Mouse (Mus musculus): ENCODE measurements around the gene Trim17. TPM values are rescaled to one million over a fixed set of nuclear protein-coding genes. Genes with fewer than 3 reads are reported as not detected.

Trim17 gene
- total RNA-seq, 1 experiment from 2014 or later = not detected

GRCm38 (mm10) chr11:58979183-58979582 is 24.7 kb downstream of the Trim17 start:
- ATAC-seq (replicated peaks in 1 of 2; ENCODE audit: insufficient read depth in 1 of 2, low FRiP score in 2 of 2, low TSS enrichment in 1 of 2, low read depth in 1 of 2, poor library complexity in 2 of 2, severe bottlenecking in 2 of 2) = no peak

- peak in 1 of 2 experiments; percentile 23; a peak in 1 of 4 replicates for ATAC-seq (replicated peaks in 1 of 2; ENCODE audit: insufficient read depth in 1 of 2, low FRiP score in 2 of 2, low TSS enrichment in 1 of 2, low read depth in 1 of 2, poor library complexity in 2 of 2, severe bottlenecking in 2 of 2)
Measured at GRCm38 (mm10) chr11:58979661-58980060, 25.2 kb downstream of the Trim17 start.

- no peak for ATAC-seq (replicated peaks in 1 of 2; ENCODE audit: insufficient read depth in 1 of 2, low FRiP score in 2 of 2, low TSS enrichment in 1 of 2, low read depth in 1 of 2, poor library complexity in 2 of 2, severe bottlenecking in 2 of 2)
Measured at GRCm38 (mm10) chr11:58980381-58980990, 26.0 kb downstream of the Trim17 start.

DNA sequence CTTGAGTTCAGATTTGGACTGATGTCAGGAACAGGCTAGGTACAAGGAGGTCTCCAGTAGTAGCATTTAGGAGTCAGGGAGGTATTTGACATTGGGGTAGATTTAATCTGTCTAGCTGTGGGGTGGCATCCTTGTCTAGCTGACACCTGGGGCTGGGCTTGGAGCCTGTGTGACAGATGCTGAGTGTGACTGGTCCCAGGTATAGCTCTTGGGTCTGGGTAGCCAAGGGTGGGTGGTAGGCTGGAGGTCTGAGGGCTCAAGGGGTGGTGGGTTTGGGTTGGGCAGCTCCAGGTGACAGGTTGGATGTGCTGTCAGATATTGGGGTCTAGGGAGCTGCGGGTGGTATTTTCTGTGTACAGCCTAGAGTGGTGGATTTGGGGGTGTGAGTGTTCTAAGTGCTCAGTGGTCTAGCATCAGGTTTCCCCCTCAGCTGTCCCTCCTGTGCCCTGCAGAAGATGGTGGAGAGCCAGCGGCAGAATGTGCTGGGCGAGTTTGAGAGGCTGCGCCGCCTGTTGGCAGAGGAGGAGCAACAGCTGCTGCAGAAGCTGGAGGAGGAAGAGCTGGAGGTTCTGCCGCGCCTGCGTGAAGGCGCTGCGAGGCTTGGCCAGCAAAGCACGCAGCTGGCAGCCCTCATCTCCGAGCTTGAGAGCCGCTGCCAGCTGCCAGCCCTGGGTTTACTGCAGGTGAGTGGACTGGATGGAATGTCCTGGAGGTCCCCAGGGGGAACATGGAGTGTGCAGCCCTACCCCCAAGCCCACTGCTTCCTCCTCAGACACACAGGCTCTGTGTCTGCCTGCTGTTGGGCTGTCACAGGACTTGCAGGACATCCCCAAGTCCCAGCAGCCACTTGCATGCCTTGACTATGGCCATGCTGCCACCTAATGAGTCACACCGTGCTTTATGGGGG is 27.3 kb downstream of the Trim17 start:
- peak; percentile 29 to 36; a peak in 2 of 4 replicates for ATAC-seq (replicated peaks in 1 of 2; ENCODE audit: insufficient read depth in 1 of 2, low FRiP score in 2 of 2, low TSS enrichment in 1 of 2, low read depth in 1 of 2, poor library complexity in 2 of 2, severe bottlenecking in 2 of 2)

- peak; percentile 33 to 47; a peak in 3 of 4 replicates for ATAC-seq (replicated peaks in 1 of 2; ENCODE audit: insufficient read depth in 1 of 2, low FRiP score in 2 of 2, low TSS enrichment in 1 of 2, low read depth in 1 of 2, poor library complexity in 2 of 2, severe bottlenecking in 2 of 2)
Measured at GRCm38 (mm10) chr11:58982471-58983097, 28.1 kb downstream of the Trim17 start.

GRCm38 (mm10) chr11:58983691-58984341 is 29.3 kb downstream of the Trim17 start:
- ATAC-seq (replicated peaks in 1 of 2; ENCODE audit: insufficient read depth in 1 of 2, low FRiP score in 2 of 2, low TSS enrichment in 1 of 2, low read depth in 1 of 2, poor library complexity in 2 of 2, severe bottlenecking in 2 of 2) = no peak

DNA sequence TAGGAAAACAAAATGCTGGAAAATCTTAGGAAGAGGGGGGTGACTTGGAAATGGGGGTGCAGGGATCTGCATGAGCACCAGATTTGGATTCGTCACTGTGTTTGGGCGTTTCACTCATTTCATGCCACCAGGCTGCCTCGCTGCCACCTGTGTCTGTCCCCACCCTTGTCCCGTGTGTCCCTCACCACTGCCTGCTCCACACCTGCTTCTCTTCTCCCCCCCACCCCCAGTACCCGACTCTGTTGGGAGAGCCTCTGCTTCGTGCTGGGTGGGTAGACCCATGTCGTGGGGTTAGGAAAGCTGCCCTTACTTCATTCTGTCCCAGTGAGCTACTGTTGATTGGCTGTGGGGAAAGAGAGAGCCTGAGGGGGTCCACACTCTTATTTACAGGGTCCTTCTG is 30.2 kb downstream of the Trim17 start:
- ATAC-seq (replicated peaks in 1 of 2; ENCODE audit: insufficient read depth in 1 of 2, low FRiP score in 2 of 2, low TSS enrichment in 1 of 2, low read depth in 1 of 2, poor library complexity in 2 of 2, severe bottlenecking in 2 of 2) = no peak

DNA sequence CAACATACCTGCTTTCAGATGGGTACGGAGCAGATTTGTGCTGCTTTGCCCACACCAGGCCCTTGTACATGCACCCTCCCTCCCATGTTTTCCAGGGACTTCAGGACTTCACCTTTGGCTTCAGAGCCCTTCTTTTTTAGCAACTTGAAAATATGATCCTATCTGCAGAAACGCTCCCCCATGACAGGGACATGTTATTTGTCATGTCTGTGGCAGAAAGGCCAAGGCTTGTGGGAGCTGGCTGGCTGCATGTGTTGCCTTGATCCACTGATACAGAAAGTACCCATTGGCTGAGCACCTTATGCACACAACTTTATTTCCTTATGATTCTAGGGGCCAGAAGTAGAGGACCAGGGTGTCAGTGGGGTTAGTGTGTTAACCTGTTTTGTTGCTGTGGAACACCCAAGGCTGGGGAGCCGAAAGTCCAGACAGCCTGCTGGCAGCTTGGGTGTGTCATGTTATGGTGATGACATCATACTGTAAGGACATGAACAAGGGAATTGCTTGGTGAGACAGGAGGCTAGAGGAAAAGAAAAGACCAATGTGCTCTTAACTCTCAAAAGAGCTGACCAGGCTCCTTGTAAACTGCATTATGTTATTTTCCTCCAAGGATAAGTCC is 30.9 kb downstream of the Trim17 start:
- ATAC-seq (replicated peaks in 1 of 2; ENCODE audit: insufficient read depth in 1 of 2, low FRiP score in 2 of 2, low TSS enrichment in 1 of 2, low read depth in 1 of 2, poor library complexity in 2 of 2, severe bottlenecking in 2 of 2) = no peak

GRCm38 (mm10) chr11:58989166-58989565 is 34.7 kb downstream of the Trim17 start:
- ATAC-seq (replicated peaks in 1 of 2; ENCODE audit: insufficient read depth in 1 of 2, low FRiP score in 2 of 2, low TSS enrichment in 1 of 2, low read depth in 1 of 2, poor library complexity in 2 of 2, severe bottlenecking in 2 of 2) = no peak

- no peak for ATAC-seq (replicated peaks in 1 of 2; ENCODE audit: insufficient read depth in 1 of 2, low FRiP score in 2 of 2, low TSS enrichment in 1 of 2, low read depth in 1 of 2, poor library complexity in 2 of 2, severe bottlenecking in 2 of 2)
Measured at GRCm38 (mm10) chr11:58990141-58990540, 35.7 kb downstream of the Trim17 start.

DNA sequence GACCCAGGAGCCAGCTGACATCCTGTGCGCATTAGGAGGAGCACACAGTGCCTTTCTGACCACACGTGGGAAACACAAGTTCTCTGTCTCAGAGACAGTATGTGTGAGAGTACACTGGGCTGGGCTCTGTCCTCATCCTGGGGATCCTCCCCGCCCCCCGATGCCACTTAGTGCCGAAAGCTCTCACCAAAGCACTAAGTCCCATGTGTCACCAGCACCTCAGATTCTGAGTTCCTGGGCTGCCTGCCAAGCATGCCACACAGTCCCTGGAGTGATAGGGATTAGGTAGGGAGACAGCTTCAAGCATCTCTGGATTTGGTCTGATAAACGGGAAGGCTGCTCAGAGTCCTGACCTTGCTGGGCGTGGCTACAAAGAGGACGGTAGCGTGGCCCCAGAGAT is 36.3 kb downstream of the Trim17 start:
- no peak for ATAC-seq (replicated peaks in 1 of 2; ENCODE audit: insufficient read depth in 1 of 2, low FRiP score in 2 of 2, low TSS enrichment in 1 of 2, low read depth in 1 of 2, poor library complexity in 2 of 2, severe bottlenecking in 2 of 2)

GRCm38 (mm10) chr11:58991911-58992310 is 37.4 kb downstream of the Trim17 start:
- no peak for ATAC-seq (replicated peaks in 1 of 2; ENCODE audit: insufficient read depth in 1 of 2, low FRiP score in 2 of 2, low TSS enrichment in 1 of 2, low read depth in 1 of 2, poor library complexity in 2 of 2, severe bottlenecking in 2 of 2)

DNA sequence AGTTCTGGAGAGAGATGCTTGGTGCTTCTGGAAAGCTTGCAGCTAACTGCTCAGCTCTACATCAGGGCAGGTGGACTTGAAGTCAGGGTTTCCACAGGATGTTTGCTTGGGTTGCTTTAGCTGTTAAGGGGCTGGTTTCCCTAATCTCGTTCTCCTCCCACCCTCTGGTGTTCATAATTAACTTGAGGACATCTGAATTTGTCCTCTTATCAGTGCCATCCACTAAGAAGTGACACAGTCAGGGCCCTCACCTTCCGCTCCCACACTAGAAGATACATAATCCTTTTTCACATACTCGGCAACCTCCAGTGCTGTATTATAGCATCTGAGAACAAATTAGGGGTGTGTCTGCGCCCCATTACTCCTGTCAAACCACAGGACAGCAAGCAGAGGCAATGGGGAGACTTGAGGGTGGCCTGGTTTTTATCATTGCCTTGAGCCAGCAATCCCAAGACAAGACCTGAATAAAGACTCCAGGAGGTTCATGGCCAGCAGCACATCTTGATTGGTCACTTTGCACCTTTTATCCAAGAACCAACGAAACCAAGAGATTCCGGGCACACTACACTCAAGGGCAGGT is 38.7 kb downstream of the Trim17 start:
- no peak for ATAC-seq (replicated peaks in 1 of 2; ENCODE audit: insufficient read depth in 1 of 2, low FRiP score in 2 of 2, low TSS enrichment in 1 of 2, low read depth in 1 of 2, poor library complexity in 2 of 2, severe bottlenecking in 2 of 2)

- peak; percentile 39 to 40; a peak in 3 of 4 replicates for ATAC-seq (replicated peaks in 1 of 2; ENCODE audit: insufficient read depth in 1 of 2, low FRiP score in 2 of 2, low TSS enrichment in 1 of 2, low read depth in 1 of 2, poor library complexity in 2 of 2, severe bottlenecking in 2 of 2)
Measured at GRCm38 (mm10) chr11:58994337-58994826, 39.9 kb downstream of the Trim17 start.

DNA sequence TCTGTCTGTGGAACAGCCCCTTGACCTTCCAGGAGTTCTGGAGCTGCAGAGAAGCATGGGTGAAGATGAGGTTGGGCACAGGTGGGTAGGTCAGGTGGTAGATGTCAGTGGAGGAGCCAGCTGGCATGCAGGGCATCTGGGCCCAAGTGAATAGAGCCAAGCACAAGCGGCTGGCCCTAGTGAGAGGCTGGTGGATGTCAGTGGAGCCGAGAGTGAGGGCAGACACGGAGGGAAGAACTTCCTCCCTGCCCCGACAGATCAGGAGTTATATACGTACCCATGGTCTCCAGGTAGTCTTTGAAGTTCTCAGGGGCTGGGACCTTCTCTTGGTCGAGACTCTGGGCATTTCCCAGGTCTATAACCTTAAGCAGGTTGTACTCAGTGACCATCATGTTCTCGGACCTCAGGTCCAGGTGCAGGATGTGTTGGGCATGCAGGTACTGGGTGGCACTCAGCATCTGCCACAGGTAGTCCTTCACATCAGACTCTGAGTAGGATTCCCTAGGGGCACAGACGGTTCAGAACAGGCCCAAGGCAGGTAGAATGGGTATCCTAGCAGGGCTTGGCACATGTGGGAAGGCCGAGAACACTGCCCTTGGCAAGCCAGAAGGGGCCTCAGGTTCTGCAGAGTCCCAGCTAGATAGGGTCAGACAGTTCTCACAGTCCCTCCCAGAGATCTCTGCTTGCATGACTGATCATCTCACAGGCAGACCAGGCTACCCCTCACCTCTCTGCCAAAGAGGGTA is 40.7 kb downstream of the Trim17 start:
- peak in 1 of 2 experiments; percentile 5; a peak in 1 of 4 replicates for ATAC-seq (replicated peaks in 1 of 2; ENCODE audit: insufficient read depth in 1 of 2, low FRiP score in 2 of 2, low TSS enrichment in 1 of 2, low read depth in 1 of 2, poor library complexity in 2 of 2, severe bottlenecking in 2 of 2)

DNA sequence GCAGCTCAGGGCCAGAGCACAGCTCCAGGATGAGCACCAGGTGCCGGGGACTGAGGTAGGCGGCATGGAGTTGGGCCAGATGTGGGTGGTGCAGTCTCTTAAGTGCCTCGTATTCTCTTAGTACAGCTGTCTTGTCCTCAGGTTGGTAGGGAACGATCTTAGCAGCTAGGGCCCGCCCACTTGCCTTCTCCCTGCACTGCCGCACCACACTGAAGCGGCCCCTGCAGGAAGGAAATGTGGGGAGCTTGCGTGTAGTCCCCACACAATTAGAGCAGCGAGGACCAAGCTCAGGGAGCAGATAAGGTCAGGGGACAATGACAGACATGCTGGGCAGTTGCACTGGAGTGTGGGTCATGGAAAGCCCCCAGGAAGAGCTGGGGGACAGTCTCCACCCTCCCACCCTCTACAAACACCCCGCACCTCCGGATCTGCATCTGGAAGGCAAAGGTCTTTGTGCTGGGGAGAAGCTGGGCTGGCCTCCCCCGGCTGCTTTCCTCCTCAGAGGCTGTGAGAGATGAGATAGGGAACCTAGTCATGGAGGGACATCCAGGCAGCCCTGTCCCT is 41.4 kb downstream of the Trim17 start:
- peak; percentile 49 to 83; a peak in 3 of 4 replicates for ATAC-seq (replicated peaks in 1 of 2; ENCODE audit: insufficient read depth in 1 of 2, low FRiP score in 2 of 2, low TSS enrichment in 1 of 2, low read depth in 1 of 2, poor library complexity in 2 of 2, severe bottlenecking in 2 of 2)
